Mouse (Mus musculus) ES-Bruce4 (cell line): ENCODE measurements around the gene Cygb. TPM values are rescaled to one million over a fixed set of nuclear protein-coding genes. Genes with fewer than 3 reads are reported as not detected.
A peak's percentile ranks its signal among the peaks of the same experiment; 100 is the strongest.

Experiments
- H3K27ac ChIP-seq: 2 replicates; pipeline ENCODE4 v1.5.1; 2012; ENCODE audit warnings: low read length, inconsistent platforms; ENCODE audit not compliant: insufficient read depth
- H3K27me3 ChIP-seq: 2 replicates; pipeline ENCODE4 v1.6.1; 2012; ENCODE audit warnings: mild to moderate bottlenecking, low read length, inconsistent platforms; ENCODE audit not compliant: control insufficient read depth, poor library complexity, insufficient read depth, severe bottlenecking
- H3K36me3 ChIP-seq: 2 replicates; pipeline ENCODE4 v1.6.1; 2012; ENCODE audit warnings: inconsistent platforms, mild to moderate bottlenecking, low read length, moderate library complexity; ENCODE audit not compliant: control insufficient read depth, poor library complexity, insufficient read depth, severe bottlenecking
- H3K4me1 ChIP-seq: one replicate; pipeline ENCODE4 v1.8.1; 2011; ENCODE audit warnings: low read length; ENCODE audit not compliant: control insufficient read depth, insufficient read depth
- H3K4me3 ChIP-seq: 2 replicates; pipeline ENCODE4 v1.5.1; 2011; ENCODE audit warnings: low read depth, mild to moderate bottlenecking, low read length
- H3K9ac ChIP-seq: 2 replicates; pipeline ENCODE4 v1.6.1; 2012; ENCODE audit warnings: low read depth, mild to moderate bottlenecking, inconsistent platforms; ENCODE audit not compliant: poor library complexity, severe bottlenecking
- H3K9me3 ChIP-seq: replicated peaks from 2 replicates; pipeline ENCODE4 v1.6.1; 2012; ENCODE audit warnings: mild to moderate bottlenecking, low read length, inconsistent platforms; ENCODE audit not compliant: control insufficient read depth, poor library complexity, insufficient read depth, severe bottlenecking
- CTCF ChIP-seq: IDR thresholded peaks from one replicate; pipeline ENCODE4 v1.8.1; 2011; ENCODE audit warnings: low read depth, low read length
- EP300 ChIP-seq: IDR thresholded peaks from 2 replicates; pipeline ENCODE4 v1.6.1; 2011; ENCODE audit warnings: low read depth, low read length; ENCODE audit not compliant: insufficient read depth
- POLR2A ChIP-seq: IDR thresholded peaks from one replicate; pipeline ENCODE4 v1.8.1; 2011; ENCODE audit warnings: low read length; ENCODE audit not compliant: insufficient read depth
- polyA plus RNA-seq: library from polyadenylated mRNA; stranded (reverse); fragments of >200 nt; gene quantifications from 2 replicates; pipeline ENCODE4 v1.2.4, GENCODE M21; 2011; ENCODE audit warnings: low read depth; ENCODE audit not compliant: missing spikeins, insufficient read depth, insufficient read length

Cygb gene
- polyA plus RNA-seq, 1 experiment: not detected

DNA sequence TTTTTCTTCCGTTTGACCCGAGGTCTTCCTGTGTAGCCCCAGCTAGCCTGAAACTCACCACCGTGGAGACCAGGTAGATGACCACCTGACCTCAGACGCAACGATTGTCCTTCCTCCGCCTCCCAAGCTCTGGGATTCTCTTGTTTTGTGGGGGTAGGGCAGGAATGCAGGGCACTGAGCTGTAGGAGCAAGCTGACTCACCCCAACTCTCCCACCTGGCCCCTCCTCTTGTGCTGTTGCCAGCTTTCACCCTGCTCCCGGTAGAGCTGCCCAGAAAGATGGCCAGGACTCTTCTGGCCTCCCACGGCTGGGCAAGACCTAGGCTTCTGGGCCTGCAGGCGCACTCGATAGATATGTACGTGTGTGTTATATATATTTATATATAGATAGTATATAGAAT, 8.0 kb downstream of the Cygb start:
- H3K27ac ChIP-seq: no peak overlapping the region

DNA sequence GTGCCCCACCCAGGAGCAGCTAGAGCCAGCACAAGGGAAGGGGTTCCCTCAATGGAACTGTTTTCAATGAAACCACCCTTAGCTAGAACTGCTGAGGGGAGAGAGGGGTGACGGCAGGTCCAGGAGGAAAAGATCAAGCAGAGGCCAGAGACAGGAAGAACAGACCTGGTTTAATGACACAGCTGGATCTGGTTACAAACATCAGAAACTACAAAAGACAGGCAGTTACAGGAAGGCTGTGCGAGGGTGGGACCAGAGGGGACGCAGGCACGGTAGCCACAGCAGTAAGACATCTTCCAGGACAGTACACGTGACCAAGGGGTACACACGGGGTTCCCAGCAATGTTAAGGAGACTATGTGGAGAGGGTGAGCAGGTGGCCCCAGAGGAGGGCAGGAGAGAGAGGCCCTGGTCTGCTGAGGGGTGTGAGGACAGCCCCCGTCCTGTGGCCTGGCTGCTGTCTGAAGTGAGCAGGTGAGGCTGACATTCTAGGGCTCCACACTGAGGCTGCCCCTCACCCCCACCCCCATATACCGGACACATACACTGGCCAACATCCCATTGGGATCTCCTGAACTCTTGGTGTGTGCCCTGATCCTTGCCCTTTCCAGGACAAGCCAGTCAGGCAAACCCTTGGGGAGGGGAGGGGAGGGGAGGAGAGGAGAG, 8.5 kb downstream of the Cygb start:
- Histone ChIP-seq H3K27me3 (no peaks in the 10 kb centered on the region), H3K27ac (no peak overlapping the region), H3K4me3 (no peak overlapping the region), H3K36me3 (no peaks in the 10 kb centered on the region), H3K9me3 (no peaks in the 10 kb centered on the region), H3K9ac (no peak overlapping the region), H3K4me1 (no peaks in the 10 kb centered on the region)
- no peak for TF ChIP-seq CTCF
- TF ChIP-seq POLR2A: no peak
- TF ChIP-seq EP300: no peak

More for the DNA sequence above, 8.0 kb downstream of the Cygb start:
- Histone ChIP-seq H3K4me1 (no peaks in the 10 kb centered on the region), H3K9me3 (no peaks in the 10 kb centered on the region), H3K27me3 (no peaks in the 10 kb centered on the region), H3K4me3 (no peak overlapping the region), H3K36me3 (no peaks in the 10 kb centered on the region), H3K9ac (no peak overlapping the region)
- TF ChIP-seq POLR2A: no peak
- TF ChIP-seq EP300: no peak
- no peak for TF ChIP-seq CTCF

DNA sequence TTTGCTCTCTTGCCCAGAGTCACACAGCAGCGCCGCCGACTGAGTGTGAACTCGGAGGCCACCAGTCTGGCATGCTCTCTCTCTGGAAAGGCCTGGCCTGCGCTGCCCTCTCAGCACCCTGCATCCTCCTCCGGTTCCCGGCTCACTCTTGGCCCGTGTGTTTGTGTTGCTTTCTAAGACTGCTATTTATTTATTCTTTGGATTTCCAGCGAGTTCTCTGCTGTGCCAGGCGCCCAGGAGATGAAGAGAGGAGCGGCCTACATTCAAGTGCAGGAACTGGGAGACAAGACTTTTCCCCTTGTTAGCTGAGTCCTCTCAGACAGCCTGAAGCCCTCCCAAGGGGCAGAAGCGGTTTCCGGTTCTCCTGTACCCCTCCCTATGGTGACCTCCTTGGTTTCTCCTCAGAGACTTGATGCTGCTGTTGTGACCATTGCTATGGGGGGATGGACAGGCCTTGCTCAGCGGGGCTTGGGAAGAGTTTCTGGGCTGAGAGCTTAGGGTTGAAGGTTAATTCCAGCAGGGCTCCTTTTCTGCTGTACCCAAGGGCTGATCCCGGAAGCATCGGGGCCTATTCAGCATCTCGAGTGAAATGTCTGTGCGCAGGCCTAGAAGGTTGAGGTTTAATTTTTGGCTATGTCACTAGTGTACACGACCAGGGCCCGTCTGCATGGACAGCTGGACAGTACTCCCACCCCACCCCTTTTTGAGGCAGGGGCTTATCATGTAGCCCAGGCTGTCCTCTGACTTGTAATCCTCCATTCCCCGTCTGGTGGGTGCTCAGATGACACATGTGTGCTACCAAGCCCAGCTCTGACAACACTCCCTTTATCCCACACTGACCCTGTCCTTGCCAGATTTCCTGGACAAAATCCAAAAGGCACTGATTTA, 9.6 kb downstream of the Cygb start:
- Histone ChIP-seq H3K36me3 (no peaks in the 10 kb centered on the region), H3K4me1 (no peaks in the 10 kb centered on the region), H3K4me3 (no peak overlapping the region), H3K9ac (0 out of 2 replicates have a peak overlapping the region, but pooled peaks have one; percentile 28), H3K9me3 (no peaks in the 10 kb centered on the region), H3K27ac (no peak overlapping the region), H3K27me3 (no peaks in the 10 kb centered on the region)
- TF ChIP-seq POLR2A: no peak
- no peak for TF ChIP-seq EP300
- no peak for TF ChIP-seq CTCF

DNA sequence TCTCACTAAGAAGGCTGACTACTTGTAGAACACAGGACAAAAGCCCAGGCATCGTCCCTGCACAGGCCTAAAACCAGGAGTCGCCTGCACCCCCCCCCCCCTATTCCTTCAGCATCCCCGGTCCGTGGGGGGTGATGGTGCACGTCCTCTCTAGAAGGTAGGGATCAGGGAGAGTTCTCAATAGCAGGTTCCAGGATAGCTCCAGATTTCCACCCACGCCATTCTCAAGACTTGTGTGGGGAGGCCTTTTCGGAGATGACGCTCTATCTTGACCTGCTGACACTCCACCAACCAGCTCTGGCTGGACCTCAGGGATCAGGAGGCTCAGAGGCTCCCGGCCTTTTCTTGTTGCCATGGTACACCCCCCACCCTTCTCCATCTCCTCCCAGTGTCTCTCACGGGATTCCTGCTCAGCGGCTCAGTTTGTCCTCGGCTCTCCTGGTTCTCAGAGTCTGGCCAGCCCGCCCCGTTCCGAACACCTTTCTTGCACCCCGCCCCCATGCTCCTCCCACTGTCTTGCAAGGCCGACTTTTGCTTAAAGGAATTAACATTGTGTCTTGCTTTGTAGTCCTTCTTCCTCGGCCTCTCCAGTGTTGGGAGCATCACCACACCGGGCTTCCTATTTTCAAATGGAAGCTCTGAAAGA, 10.4 kb downstream of the Cygb start:
- no peaks in the 10 kb centered on the region for H3K27me3 ChIP-seq
- H3K27ac ChIP-seq: no peak overlapping the region
- peak overlapping the region; percentile 17; the same call in 1 of the 2 replicates for H3K4me3 ChIP-seq

DNA sequence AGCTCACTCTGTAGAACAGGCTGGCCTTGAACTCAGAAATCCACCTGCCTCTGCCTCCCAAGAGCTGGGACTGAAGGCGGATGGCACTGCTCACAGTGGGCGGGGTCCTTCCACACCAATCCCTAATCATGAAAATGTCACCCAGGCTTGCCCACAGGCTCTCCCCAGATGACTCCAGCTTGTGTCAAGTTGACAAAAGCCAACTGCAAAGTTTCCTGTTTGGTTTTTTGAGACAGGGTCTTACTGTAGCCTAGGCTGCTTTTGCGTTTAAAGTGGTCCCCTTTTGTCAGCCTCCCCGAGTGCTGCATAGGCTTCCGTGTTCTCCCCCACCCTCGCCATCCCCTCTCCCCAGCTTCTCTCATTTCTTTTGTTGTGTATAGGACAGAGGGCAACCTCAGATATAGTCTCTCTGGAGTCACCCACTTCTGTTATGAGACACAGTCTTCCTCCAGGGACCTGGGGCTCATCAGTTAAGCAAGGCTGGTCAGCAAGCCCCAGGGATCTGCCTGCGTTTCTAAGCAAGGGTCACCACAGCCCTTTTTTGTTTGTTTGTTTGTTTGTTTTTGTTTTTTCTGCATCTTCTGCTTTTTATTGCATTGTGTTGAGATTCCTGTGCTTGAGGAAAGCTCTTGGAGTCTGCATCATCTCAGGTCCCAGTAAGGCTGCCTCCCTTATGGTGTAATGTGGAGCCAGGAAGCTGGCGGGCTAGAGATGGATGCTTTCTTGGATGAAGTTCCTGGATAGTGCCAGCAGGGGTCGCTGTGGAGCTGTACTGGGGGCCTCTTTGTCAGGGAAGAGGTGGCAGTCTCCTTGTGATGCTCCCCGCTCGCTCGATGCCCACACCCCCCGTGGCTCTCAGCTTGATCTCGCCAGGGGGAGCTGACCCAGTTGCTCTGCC, 11.2 kb downstream of the Cygb start:
- Histone ChIP-seq H3K27ac (no peak overlapping the region), H3K4me3 (peak overlapping the region; percentile 17; the same call in 1 of the 2 replicates)

More for the DNA sequence above, 10.4 kb downstream of the Cygb start:
- H3K4me1 ChIP-seq: no peaks in the 10 kb centered on the region
- no peaks in the 10 kb centered on the region for H3K9me3 ChIP-seq
- TF ChIP-seq POLR2A: no peak
- no peak for TF ChIP-seq EP300
- no peak for TF ChIP-seq CTCF
- H3K9ac ChIP-seq: 0 out of 2 replicates have a peak overlapping the region, but pooled peaks have one; percentile 28
- H3K36me3 ChIP-seq: no peaks in the 10 kb centered on the region

More for the DNA sequence above, 11.2 kb downstream of the Cygb start:
- H3K4me1 ChIP-seq: no peaks in the 10 kb centered on the region
- H3K36me3 ChIP-seq: no peaks in the 10 kb centered on the region
- H3K27me3 ChIP-seq: no peaks in the 10 kb centered on the region
- TF ChIP-seq POLR2A (no peak), CTCF (peak; percentile 91), EP300 (no peak)
- H3K9me3 ChIP-seq: no peaks in the 10 kb centered on the region
- no peak overlapping the region for H3K9ac ChIP-seq
